Mouse (Mus musculus) cerebellum, postnatal 14 days (tissue): ENCODE data around the gene Abca4.
"Not testable (repeated sequence)": the region's sequence is repeated elsewhere in the genome, so short reads cannot be mapped to it uniquely, and the experiment has no call there.

Source experiments
- DNase-seq, 2 experiments: peaks; one replicate each; pipeline ENCODE4 v3.0.0; 2021; ENCODE audit warnings: mixed read lengths in 2 of 2

The Abca4 gene

DNA sequence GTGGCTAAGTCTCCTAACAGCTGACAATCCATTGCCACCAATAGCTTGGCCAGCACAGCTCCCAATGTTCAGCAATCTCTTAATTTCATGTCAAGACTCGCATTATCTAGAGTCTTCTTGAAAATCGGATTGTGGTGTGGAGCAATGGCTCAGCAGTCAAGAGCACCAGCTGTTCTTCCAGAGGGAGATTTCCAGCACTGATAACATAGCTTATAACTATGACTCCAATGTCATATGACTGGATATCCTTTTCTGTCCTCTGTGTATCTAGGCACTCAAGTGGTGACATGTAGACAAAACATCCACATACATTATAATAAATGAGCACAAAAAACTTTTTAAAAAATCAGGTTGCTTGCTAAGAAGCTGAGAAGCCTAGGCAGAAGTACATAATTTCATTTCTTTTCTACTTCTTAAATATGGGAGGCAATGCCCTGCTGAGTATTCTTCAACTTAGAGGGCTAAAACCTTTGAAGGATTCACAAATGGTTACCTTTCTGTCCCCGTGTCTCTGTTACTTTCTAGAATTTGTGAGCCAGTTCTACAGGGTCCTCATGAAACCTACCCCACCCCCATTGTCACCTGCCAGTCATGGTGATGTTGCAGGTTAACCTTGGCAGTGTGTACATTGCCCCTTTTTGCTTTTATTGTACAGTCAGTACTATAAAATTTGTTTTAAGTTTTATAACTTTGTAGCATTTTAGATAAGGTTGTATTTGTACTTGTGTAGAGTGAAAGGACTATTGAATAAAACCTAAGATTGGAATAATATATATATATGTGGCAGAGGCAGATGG is 177.2 kb downstream of the Abca4 start:
- DNase-seq = no peak

GRCm38 (mm10) chr3:122226972-122227371 is 182.7 kb downstream of the Abca4 start:
- not testable (repeated sequence) for DNase-seq
